Comparison of ENCODE assay signal across 8 mouse cellular contexts in genomic region chr19:6951994-6952711, GRCm38 (mm10). TPM values are rescaled to one million over a fixed set of nuclear protein-coding genes. Genes with fewer than 3 reads are reported as not detected.
A peak's percentile ranks its signal among the peaks of the same experiment; 100 is the strongest.
DNase-seq lines count a peak whose midpoint lies in the region; ATAC-seq and TF ChIP-seq lines count a peak whose summit lies in the region.

No protein-coding gene starts in this region.

- TF ChIP-seq POLR2A in olfactory bulb, adult 2 months (IDR thresholded peaks at IDR 0.05; ENCODE audit: insufficient read depth, low read depth, low read length), result no peak; the same call in 1 of the 2 replicates
- TF ChIP-seq POLR2A in thymus, adult 2 months (IDR thresholded peaks at IDR 0.05; ENCODE audit: control insufficient read depth, extremely low read depth, insufficient read depth, low read length, poor library complexity), result no peak

- DNase-seq in cerebellum, adult 11-12 months, result peak; percentile 89
- DNase-seq in heart, postnatal 14 days, result peak; percentile 86 to 90
- peak; percentile 85 to 91 for DNase-seq in kidney, postnatal 4 days
- DNase-seq in lung, embryonic 14.5 days, result peak; percentile 86
- DNase-seq in thymus, adult 2 months, result peak; percentile 56

- peak overlapping the region; percentile 84 for H3K9ac ChIP-seq in forebrain, embryonic 13.5 days
- peak overlapping the region; percentile 73 for H3K9ac ChIP-seq in lung, embryonic 14.5 days

- no peaks in the 10 kb centered on the region for H3K9me3 ChIP-seq in forebrain, embryonic 13.5 days (replicated peaks)
- no peaks in the 10 kb centered on the region for H3K9me3 ChIP-seq in lung, embryonic 14.5 days (ENCODE audit: low read depth, low read length)

- ATAC-seq in CD4-positive, CD25-positive, alpha-beta regulatory T cell, adult 4 months, result peak; percentile 29
- ATAC-seq in forebrain, embryonic 13.5 days, result peak; percentile 37
- ATAC-seq in lung, embryonic 14.5 days (ENCODE audit: insufficient read depth), result peak; percentile 65

- intact Hi-C loops in heart, postnatal 14 days (cut with DNase I), result no loop called here

- H3K4me2 ChIP-seq in forebrain, embryonic 13.5 days, result peak overlapping the region; percentile 98
- peak overlapping the region; percentile 95 for H3K4me2 ChIP-seq in lung, embryonic 14.5 days

- H3K4me3 ChIP-seq in forebrain, embryonic 13.5 days, result peak overlapping the region; percentile 60
- peak overlapping the region; percentile 55 for H3K4me3 ChIP-seq in lung, embryonic 14.5 days (ENCODE audit: low read depth, low read length)
- H3K4me3 ChIP-seq in olfactory bulb, adult 2 months (ENCODE audit: insufficient read depth, low read depth, low read length), result peak overlapping the region; percentile 62
- H3K4me3 ChIP-seq in thymus, adult 2 months (ENCODE audit: control insufficient read depth, insufficient read depth, low read length), result peak overlapping the region; percentile 70

- peaks cover 27% of the 10 kb centered on the region for H3K4me1 ChIP-seq in forebrain, embryonic 13.5 days
- H3K4me1 ChIP-seq in lung, embryonic 14.5 days (ENCODE audit: insufficient read depth), result peaks cover 17% of the 10 kb centered on the region
- H3K4me1 ChIP-seq in olfactory bulb, adult 2 months (ENCODE audit: control insufficient read depth, insufficient read depth, low read length), result peaks cover 10% of the 10 kb centered on the region
- peaks cover 20% of the 10 kb centered on the region for H3K4me1 ChIP-seq in thymus, adult 2 months (replicated peaks; ENCODE audit: control insufficient read depth, insufficient read depth, low read length)

- H3K36me3 ChIP-seq in forebrain, embryonic 13.5 days (ENCODE audit: poor library complexity, severe bottlenecking), result peaks cover 17% of the 10 kb centered on the region; the same call in 1 of the 2 replicates
- H3K36me3 ChIP-seq in lung, embryonic 14.5 days (ENCODE audit: insufficient read depth), result peaks cover 40% of the 10 kb centered on the region
- no peaks in the 10 kb centered on the region for H3K36me3 ChIP-seq in thymus, adult 2 months (ENCODE audit: control insufficient read depth, insufficient read depth, low read length)

- no peak for TF ChIP-seq CTCF in lung, embryonic 14.5 days (IDR thresholded peaks at IDR 0.05; ENCODE audit: low read depth)
- no peak for TF ChIP-seq CTCF in olfactory bulb, adult 2 months (IDR thresholded peaks at IDR 0.05; ENCODE audit: insufficient read depth, low read depth, low read length)
- TF ChIP-seq CTCF in thymus, adult 2 months (IDR thresholded peaks at IDR 0.05; ENCODE audit: borderline replicate concordance, control insufficient read depth, extremely low read depth, insufficient read depth, low read length, poor library complexity), result no peak

- H3K27me3 ChIP-seq in forebrain, embryonic 13.5 days, result no peaks in the 10 kb centered on the region
- no peaks in the 10 kb centered on the region for H3K27me3 ChIP-seq in lung, embryonic 14.5 days (ENCODE audit: insufficient read depth, low read length)
- H3K27me3 ChIP-seq in thymus, adult 2 months (ENCODE audit: control insufficient read depth, insufficient read depth, low read length), result no peaks in the 10 kb centered on the region

- WGBS in forebrain, embryonic 13.5 days, result 4% methylated on average over 31 of the region's 31 CpGs
- 2% methylated on average over 31 of the region's 31 CpGs for WGBS in lung, embryonic 14.5 days
- 3% methylated on average over 31 of the region's 31 CpGs for WGBS in olfactory bulb, adult 2 months
- WGBS in thymus, adult 2 months, result 7% methylated on average over 31 of the region's 31 CpGs

- peak overlapping the region; percentile 97 for H3K27ac ChIP-seq in forebrain, embryonic 13.5 days
- H3K27ac ChIP-seq in lung, embryonic 14.5 days (ENCODE audit: low read depth), result peak overlapping the region; percentile 99
- peak overlapping the region; percentile 76 for H3K27ac ChIP-seq in olfactory bulb, adult 2 months (ENCODE audit: insufficient read depth, low read depth, low read length)
- H3K27ac ChIP-seq in thymus, adult 2 months (ENCODE audit: control insufficient read depth, insufficient read depth, low read length), result peak overlapping the region; percentile 73

RNA-seq across cellular contexts. Expression of gene Gpr137, which starts 9.9 kb away (rescaled TPM):
- 10 to 100 TPM in 1 of 2 experiments, 1 to 10 TPM in 1; 8.4 to 11.4 TPM for polyA plus RNA-seq in CD4-positive, CD25-positive, alpha-beta regulatory T cell, adult 4 months (2017; shearing (Covaris generic))
- polyA plus RNA-seq in forebrain, embryonic 13.5 days (2015; fragmentation: Nextera tagmentation; extraction: Ambion mirVana), result 32.4 and 32.8 TPM in 2 replicates
- 10 to 100 TPM; 34.1 to 40.0 TPM for total RNA-seq in heart, postnatal 14 days (2021)
- polyA plus RNA-seq in lung, embryonic 14.5 days (2014; fragmentation: Nextera tagmentation; extraction: Ambion mirVana), result 21.8 and 23.5 TPM in 2 replicates
- polyA plus RNA-seq in olfactory bulb, adult 2 months (2012; ENCODE audit: insufficient read depth, insufficient read length, low replicate concordance, missing spikeins), result not detected in 2 replicates
- 66.8 and 86.6 TPM in 2 replicates for polyA plus RNA-seq in thymus, adult 2 months (2012; rRNA removed)

RNA-seq across cellular contexts. Expression of gene Bad, which starts 10.5 kb away (rescaled TPM):
- polyA plus RNA-seq in CD4-positive, CD25-positive, alpha-beta regulatory T cell, adult 4 months (2017; shearing (Covaris generic)), result 10 to 100 TPM; 36.8 to 49.6 TPM
- polyA plus RNA-seq in forebrain, embryonic 13.5 days (2015; fragmentation: Nextera tagmentation; extraction: Ambion mirVana), result 72.4 and 79.3 TPM in 2 replicates
- 10 to 100 TPM; 28.6 to 29.9 TPM for total RNA-seq in heart, postnatal 14 days (2021)
- polyA plus RNA-seq in lung, embryonic 14.5 days (2014; fragmentation: Nextera tagmentation; extraction: Ambion mirVana), result 61.0 and 65.0 TPM in 2 replicates
- not detected in 2 replicates for polyA plus RNA-seq in olfactory bulb, adult 2 months (2012; ENCODE audit: insufficient read depth, insufficient read length, low replicate concordance, missing spikeins)
- polyA plus RNA-seq in thymus, adult 2 months (2012; rRNA removed), result 59.1 and 65.6 TPM in 2 replicates

RNA-seq across cellular contexts. Expression of gene Kcnk4, which starts 17.8 kb away (rescaled TPM):
- not detected for polyA plus RNA-seq in CD4-positive, CD25-positive, alpha-beta regulatory T cell, adult 4 months (2017; shearing (Covaris generic))
- polyA plus RNA-seq in forebrain, embryonic 13.5 days (2015; fragmentation: Nextera tagmentation; extraction: Ambion mirVana), result 0.25 TPM in 1 of 2 replicates, not detected in the other
- under 1 TPM in 1 of 2 experiments, not detected in 1; 0.26 TPM for total RNA-seq in heart, postnatal 14 days (2021)
- 0.17 and 0.38 TPM in 2 replicates for polyA plus RNA-seq in lung, embryonic 14.5 days (2014; fragmentation: Nextera tagmentation; extraction: Ambion mirVana)
- polyA plus RNA-seq in olfactory bulb, adult 2 months (2012; ENCODE audit: insufficient read depth, insufficient read length, low replicate concordance, missing spikeins), result not detected in 2 replicates
- 1.5 and 1.8 TPM in 2 replicates for polyA plus RNA-seq in thymus, adult 2 months (2012; rRNA removed)

RNA-seq across cellular contexts. Expression of gene Ppp1r14b, which starts 22.6 kb away (rescaled TPM):
- polyA plus RNA-seq in CD4-positive, CD25-positive, alpha-beta regulatory T cell, adult 4 months (2017; shearing (Covaris generic)), result 10 to 100 TPM in 1 of 2 experiments, 1 to 10 TPM in 1; 9.3 to 23.8 TPM
- polyA plus RNA-seq in forebrain, embryonic 13.5 days (2015; fragmentation: Nextera tagmentation; extraction: Ambion mirVana), result 106 and 139 TPM in 2 replicates
- 100 to 1,000 TPM in 1 of 2 experiments, 10 to 100 TPM in 1; 89.8 to 120 TPM for total RNA-seq in heart, postnatal 14 days (2021)
- polyA plus RNA-seq in lung, embryonic 14.5 days (2014; fragmentation: Nextera tagmentation; extraction: Ambion mirVana), result 218 and 224 TPM in 2 replicates
- polyA plus RNA-seq in olfactory bulb, adult 2 months (2012; ENCODE audit: insufficient read depth, insufficient read length, low replicate concordance, missing spikeins), result not detected in 2 replicates
- polyA plus RNA-seq in thymus, adult 2 months (2012; rRNA removed), result 337 and 340 TPM in 2 replicates

RNA-seq across cellular contexts. Expression of gene Plcb3, which starts 24.1 kb away (rescaled TPM):
- 1 to 10 TPM; 3.2 to 3.4 TPM for polyA plus RNA-seq in CD4-positive, CD25-positive, alpha-beta regulatory T cell, adult 4 months (2017; shearing (Covaris generic))
- 11.0 TPM in 2 replicates for polyA plus RNA-seq in forebrain, embryonic 13.5 days (2015; fragmentation: Nextera tagmentation; extraction: Ambion mirVana)
- total RNA-seq in heart, postnatal 14 days (2021), result 10 to 100 TPM; 16.2 to 16.8 TPM
- polyA plus RNA-seq in lung, embryonic 14.5 days (2014; fragmentation: Nextera tagmentation; extraction: Ambion mirVana), result 53.3 and 55.9 TPM in 2 replicates
- not detected in 2 replicates for polyA plus RNA-seq in olfactory bulb, adult 2 months (2012; ENCODE audit: insufficient read depth, insufficient read length, low replicate concordance, missing spikeins)
- polyA plus RNA-seq in thymus, adult 2 months (2012; rRNA removed), result 27.2 and 35.5 TPM in 2 replicates

Comparison
In these comparisons a context has a peak if more than half of its experiments do, and no peak if none do; other contexts are left out.
1. Peak in every context shown above with its lines: DNase-seq, ATAC-seq, H3K4me3 ChIP-seq and H3K27ac ChIP-seq.
2. RNA of gene Bad, which starts 10.5 kb away (polyA plus RNA-seq): 72.4 to 79.3 TPM in forebrain, embryonic 13.5 days, 61.0 to 65.0 TPM in lung, embryonic 14.5 days, 59.1 to 65.6 TPM in thymus, adult 2 months and 36.8 to 49.6 TPM in CD4-positive, CD25-positive, alpha-beta regulatory T cell, adult 4 months; not detected in olfactory bulb, adult 2 months; every median in the first group is over 10 times any median in the second.